Mouse (Mus musculus) CH12.LX (cell line): ENCODE measurements at regions not wholly inside any gene's neighbourhood (a gene's known extent, or its start where the extent isn't known, plus 50 kb on each side); places are given as distances from the start of the nearest gene placed in this dataset.

Source experiments
- DNase-seq: peaks from one replicate; pipeline ENCODE4 v3.0.0-alpha.2; 2013; ENCODE audit errors: extremely low read depth
- H3K27ac ChIP-seq: 2 replicates; pipeline ENCODE4 v1.5.1; 2012; ENCODE audit warnings: low read depth, mild to moderate bottlenecking, control low read depth, moderate library complexity; ENCODE audit not compliant: insufficient read depth
- H3K27me3 ChIP-seq: replicated peaks from 2 replicates; pipeline ENCODE3; 2012; ENCODE audit warnings: inconsistent platforms
- H3K36me3 ChIP-seq, 2 experiments: replicated peaks in 1 of 2; 2 replicates each; pipeline versions ENCODE3 to v1.6.1; 2012; ENCODE audit warnings: inconsistent platforms in 1 of 2, low read length in 1 of 2, mild to moderate bottlenecking in 1 of 2, mixed read lengths in 1 of 2, moderate library complexity in 1 of 2; ENCODE audit not compliant: control insufficient read depth in 1 of 2, insufficient read depth in 1 of 2
- H3K4me1 ChIP-seq, 2 experiments: 2 replicates each; pipeline ENCODE4 v1.6.1; 2012; ENCODE audit warnings: inconsistent platforms in 1 of 2, moderate library complexity in 1 of 2; ENCODE audit not compliant: insufficient read depth in 2 of 2, control insufficient read depth in 1 of 2
- H3K4me2 ChIP-seq: 2 replicates; pipeline ENCODE4 v1.6.1; 2012; ENCODE audit warnings: low read depth, mild to moderate bottlenecking, control low read depth; ENCODE audit not compliant: poor library complexity, insufficient read depth, severe bottlenecking
- H3K4me3 ChIP-seq, 3 experiments: fragments of 150-350 bp in 1 of 3; sonication (generic) in 1 of 3; replicated peaks in 1 of 3; 2 replicates each; pipeline versions ENCODE3 to v1.5.1; 2011 to 2012; ENCODE audit warnings: low read depth in 2 of 3, low read length in 2 of 3, mild to moderate bottlenecking in 2 of 3, moderate library complexity in 2 of 3, control low read depth in 1 of 3, improper control_type of control experiment in 1 of 3, inconsistent platforms in 1 of 3, mixed read lengths in 1 of 3; ENCODE audit not compliant: poor library complexity in 1 of 3
- H3K79me2 ChIP-seq: replicated peaks from 2 replicates; pipeline ENCODE4 v1.6.1; 2012; ENCODE audit warnings: mild to moderate bottlenecking, moderate library complexity; ENCODE audit not compliant: control insufficient read depth, poor library complexity, insufficient read depth, severe bottlenecking; ENCODE audit errors: extremely low read depth
- H3K9ac ChIP-seq: 2 replicates; pipeline ENCODE4 v1.6.1; 2012; ENCODE audit warnings: low read depth, mild to moderate bottlenecking, control low read depth, moderate library complexity; ENCODE audit not compliant: insufficient read depth
- H3K9me3 ChIP-seq: replicated peaks from 2 replicates; pipeline ENCODE3; 2012; ENCODE audit warnings: low read length, inconsistent platforms, mixed read lengths
- BHLHE40 ChIP-seq: IDR thresholded peaks from 2 replicates; pipeline ENCODE4 v1.6.1; 2011; ENCODE audit warnings: mild to moderate bottlenecking, low read depth, low read length, improper control_type of control experiment
- CHD2 ChIP-seq: IDR thresholded peaks from 2 replicates; pipeline ENCODE4 v1.6.1; 2011; ENCODE audit warnings: low read length, improper control_type of control experiment
- CTCF ChIP-seq, 2 experiments: IDR thresholded peaks in 1 of 2; conservative IDR thresholded peaks in 1 of 2; 2 replicates each; pipeline ENCODE4 v1.5.1; 2011 to 2012; ENCODE audit warnings: low read depth in 2 of 2, low read length in 2 of 2, improper control_type of control experiment in 1 of 2, inconsistent platforms in 1 of 2, mild to moderate bottlenecking in 1 of 2, moderate library complexity in 1 of 2
- E2F4 ChIP-seq: IDR thresholded peaks from 2 replicates; pipeline ENCODE4 v1.6.1; 2011; ENCODE audit warnings: low read depth, low read length, improper control_type of control experiment; ENCODE audit not compliant: insufficient replicate concordance
- ELF1 ChIP-seq: IDR thresholded peaks from 2 replicates; pipeline ENCODE4 v1.6.1; 2014; ENCODE audit warnings: low read depth, mild to moderate bottlenecking, inconsistent platforms, low read length, improper control_type of control experiment
- EP300 ChIP-seq: IDR thresholded peaks from 2 replicates; pipeline ENCODE4 v1.6.1; 2011; ENCODE audit warnings: low read length, improper control_type of control experiment
- GABPA ChIP-seq: IDR thresholded peaks from 2 replicates; pipeline ENCODE4 v1.6.1; 2012; ENCODE audit warnings: low read depth, low read length, improper control_type of control experiment, inconsistent platforms; ENCODE audit not compliant: insufficient replicate concordance
- MAFK ChIP-seq: IDR thresholded peaks from 2 replicates; pipeline ENCODE4 v1.6.1; 2011; ENCODE audit warnings: low read length, improper control_type of control experiment; ENCODE audit not compliant: insufficient replicate concordance
- MAX ChIP-seq: IDR thresholded peaks from 2 replicates; pipeline ENCODE4 v1.6.1; 2011; ENCODE audit warnings: low read length, improper control_type of control experiment
- MAZ ChIP-seq: IDR thresholded peaks from 2 replicates; pipeline ENCODE4 v1.6.1; 2012; ENCODE audit warnings: low read depth, mild to moderate bottlenecking, inconsistent platforms, low read length, improper control_type of control experiment, moderate library complexity
- MEF2A ChIP-seq: IDR thresholded peaks from 2 replicates; pipeline ENCODE4 v1.6.1; 2014; ENCODE audit warnings: low read depth, mild to moderate bottlenecking, inconsistent platforms, low read length, improper control_type of control experiment, borderline replicate concordance
- MXI1 ChIP-seq: IDR thresholded peaks from 2 replicates; pipeline ENCODE4 v1.6.1; 2011; ENCODE audit warnings: mild to moderate bottlenecking, low read depth, low read length, improper control_type of control experiment
- MYC ChIP-seq: IDR thresholded peaks from 2 replicates; pipeline ENCODE4 v1.6.1; 2011; ENCODE audit warnings: low read depth, mild to moderate bottlenecking, improper control_type of control experiment, low read length
- NELFE ChIP-seq: IDR thresholded peaks from 2 replicates; pipeline ENCODE4 v1.6.1; 2011; ENCODE audit warnings: low read depth, low read length, improper control_type of control experiment
- NRF1 ChIP-seq: IDR thresholded peaks from 2 replicates; pipeline ENCODE4 v1.6.1; 2014; ENCODE audit warnings: low read depth, mild to moderate bottlenecking, inconsistent platforms, low read length, improper control_type of control experiment, moderate library complexity
- POLR2AphosphoS2 ChIP-seq: IDR thresholded peaks from 2 replicates; pipeline ENCODE4 v1.6.1; 2011; ENCODE audit warnings: low read depth, low read length, improper control_type of control experiment
- RAD21 ChIP-seq: IDR thresholded peaks from 2 replicates; pipeline ENCODE4 v1.6.1; 2011; ENCODE audit warnings: low read depth, mild to moderate bottlenecking, low read length, improper control_type of control experiment, moderate library complexity
- RCOR1 ChIP-seq: conservative IDR thresholded peaks from 2 replicates; pipeline ENCODE4 v1.6.1; 2012; ENCODE audit warnings: low read depth, mild to moderate bottlenecking, inconsistent platforms, low read length, improper control_type of control experiment
- TCF12 ChIP-seq: IDR thresholded peaks from 2 replicates; pipeline ENCODE4 v1.6.1; 2014; ENCODE audit warnings: low read depth, mild to moderate bottlenecking, inconsistent platforms, low read length, improper control_type of control experiment
- USF1 ChIP-seq: IDR thresholded peaks from 2 replicates; pipeline ENCODE4 v1.6.1; 2014; ENCODE audit warnings: low read depth, mild to moderate bottlenecking, inconsistent platforms, low read length, improper control_type of control experiment
- USF2 ChIP-seq: conservative IDR thresholded peaks from 2 replicates; pipeline ENCODE4 v1.6.1; 2011; ENCODE audit warnings: low read depth, low read length, improper control_type of control experiment
- ZC3H11A ChIP-seq: IDR thresholded peaks from 2 replicates; pipeline ENCODE4 v1.6.1; 2012; ENCODE audit warnings: low read depth, mild to moderate bottlenecking, inconsistent platforms, low read length, improper control_type of control experiment
- ZKSCAN1 ChIP-seq: IDR thresholded peaks from 2 replicates; pipeline ENCODE4 v1.6.1; 2012; ENCODE audit warnings: low read depth, inconsistent platforms, low read length, improper control_type of control experiment, borderline replicate concordance
- dilution Hi-C: fragments of 300-500 bp; cut with MboI; formaldehyde crosslinking; loops from 2 replicates; pipeline ENCODE4 v1.14.3; 2020; ENCODE audit warnings: low sequenced_read_pairs; ENCODE audit not compliant: extremely low pct_unique_long_range_greater_than_20kb, extremely low pct_ligation_motif_present
- in situ Hi-C: fragments of 300-500 bp; cut with MboI; formaldehyde crosslinking; loops from 3 replicates; pipeline ENCODE4 v1.14.3; 2019; ENCODE audit warnings: low sequenced_read_pairs, low pct_ligation_motif_present, low pct_unique_long_range_greater_than_20kb, mixed read lengths

DNA sequence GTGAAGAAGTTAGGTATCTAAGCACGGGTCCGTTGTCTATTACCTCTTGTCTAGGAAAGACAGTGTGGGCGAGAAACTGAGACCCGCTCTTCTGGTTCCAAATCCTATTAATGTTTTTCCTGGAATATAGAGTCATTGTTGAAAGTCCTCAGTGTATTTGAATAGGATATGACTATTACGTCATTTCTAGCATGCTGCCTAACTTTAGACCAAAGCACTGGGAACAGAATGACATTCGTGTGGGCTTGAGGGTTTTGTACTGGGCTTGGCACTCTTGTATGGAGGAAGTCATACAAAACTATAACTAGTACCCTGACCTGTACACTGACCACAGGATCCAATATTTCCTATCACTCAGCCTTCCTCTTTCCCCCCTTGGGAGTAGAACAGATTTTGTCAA is 114.0 kb upstream of the Dpt start:
- H3K4me3 ChIP-seq: no peak overlapping the region
- H3K27ac ChIP-seq: no peak overlapping the region
- H3K36me3 ChIP-seq: no peaks in the 10 kb centered on the region
- H3K9ac ChIP-seq: no peak overlapping the region
- no peaks in the 10 kb centered on the region for H3K27me3 ChIP-seq
- no peak for DNase-seq
- no peaks in the 10 kb centered on the region for H3K79me2 ChIP-seq
- no peaks in the 10 kb centered on the region for H3K4me1 ChIP-seq
- H3K9me3 ChIP-seq: no peaks in the 10 kb centered on the region
- no peak overlapping the region for H3K4me2 ChIP-seq
- no peak for TF ChIP-seq MAZ
- no peak for TF ChIP-seq CHD2
- no peak for TF ChIP-seq MYC
- TF ChIP-seq MXI1: no peak
- no peak for TF ChIP-seq NELFE
- TF ChIP-seq POLR2AphosphoS2: no peak
- no peak for TF ChIP-seq MAFK
- no peak for TF ChIP-seq USF1
- no peak for TF ChIP-seq ZKSCAN1
- TF ChIP-seq USF2: no peak
- TF ChIP-seq TCF12: no peak
- dilution Hi-C loops (no loop called here), in situ Hi-C loops (no loop called here)

DNA sequence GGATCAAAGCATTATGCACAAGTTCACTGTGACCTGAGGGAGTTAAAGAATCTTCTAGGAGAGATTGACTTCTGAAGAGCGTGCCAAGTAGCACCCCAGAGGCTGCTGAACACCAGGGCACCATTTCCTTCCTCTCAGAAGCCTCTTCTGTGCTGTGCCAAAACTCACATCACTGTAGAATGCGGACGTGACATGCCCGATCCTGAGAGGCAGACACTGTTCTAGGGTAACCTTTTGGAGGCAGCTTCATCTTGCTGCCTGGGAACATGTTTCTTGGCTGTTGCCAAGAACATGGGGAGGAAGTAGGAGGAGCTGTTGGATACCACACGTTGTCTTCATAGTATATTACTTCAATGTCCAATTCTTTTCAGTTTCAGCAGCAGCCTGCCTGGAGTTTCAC is 114.9 kb upstream of the Dpt start:
- no peak overlapping the region for H3K27ac ChIP-seq
- no peaks in the 10 kb centered on the region for H3K9me3 ChIP-seq
- H3K36me3 ChIP-seq: no peaks in the 10 kb centered on the region
- H3K4me1 ChIP-seq: no peaks in the 10 kb centered on the region
- dilution Hi-C loops: no loop called here
- no peaks in the 10 kb centered on the region for H3K27me3 ChIP-seq
- DNase-seq: no peak
- TF ChIP-seq CTCF (conservative IDR thresholded peaks at IDR 0.05 in 1 of 2, IDR thresholded peaks at IDR 0.05 in 1 of 2; ENCODE audit: low read depth in 2 of 2, low read length in 2 of 2) (no peak), NRF1 (no peak)
- in situ Hi-C loops: no loop called here
- H3K4me3 ChIP-seq: no peak overlapping the region
- H3K4me2 ChIP-seq: no peak overlapping the region
- no peak overlapping the region for H3K9ac ChIP-seq
- H3K79me2 ChIP-seq: no peaks in the 10 kb centered on the region

- H3K27me3 ChIP-seq: no peaks in the 10 kb centered on the region
- H3K4me1 ChIP-seq: no peaks in the 10 kb centered on the region
- H3K4me3 ChIP-seq: no peak overlapping the region
- no peak overlapping the region for H3K4me2 ChIP-seq
- H3K9me3 ChIP-seq: no peaks in the 10 kb centered on the region
- dilution Hi-C loops (no loop called here), in situ Hi-C loops (no loop called here)
- H3K79me2 ChIP-seq: no peaks in the 10 kb centered on the region
- TF ChIP-seq NRF1 (no peak), MAZ (no peak), ELF1 (no peak), RAD21 (no peak), ZC3H11A (no peak), RCOR1 (no peak), E2F4 (no peak), BHLHE40 (no peak), CTCF (conservative IDR thresholded peaks at IDR 0.05 in 1 of 2, IDR thresholded peaks at IDR 0.05 in 1 of 2; ENCODE audit: low read depth in 2 of 2, low read length in 2 of 2) (no peak), MAX (no peak), GABPA (no peak), EP300 (no peak), USF1 (no peak), MEF2A (no peak)
- no peaks in the 10 kb centered on the region for H3K36me3 ChIP-seq
- DNase-seq: no peak
- H3K9ac ChIP-seq: no peak overlapping the region
- no peak overlapping the region for H3K27ac ChIP-seq
Measured at GRCm38 (mm10) chr1:164678303-164678702, 118.1 kb upstream of the Dpt start.
